Mouse (Mus musculus) cerebellum, adult 8-10 months (tissue): Measurements from ENCODE around the gene Pnmal2.

ENCODE experiments used
- DNase-seq: peaks from one replicate; pipeline ENCODE4 v3.0.0; 2022

Pnmal2 gene

GRCm38 (mm10) chr7:16988405-16988804, 43.9 kb downstream of the Pnmal2 start:
- DNase-seq, result no peak

- no peak for DNase-seq
Observed at GRCm38 (mm10) chr7:16990006-16990744, 45.7 kb downstream of the Pnmal2 start.

- DNase-seq, result no peak
Observed at GRCm38 (mm10) chr7:16991681-16992450, 47.4 kb downstream of the Pnmal2 start.

DNA sequence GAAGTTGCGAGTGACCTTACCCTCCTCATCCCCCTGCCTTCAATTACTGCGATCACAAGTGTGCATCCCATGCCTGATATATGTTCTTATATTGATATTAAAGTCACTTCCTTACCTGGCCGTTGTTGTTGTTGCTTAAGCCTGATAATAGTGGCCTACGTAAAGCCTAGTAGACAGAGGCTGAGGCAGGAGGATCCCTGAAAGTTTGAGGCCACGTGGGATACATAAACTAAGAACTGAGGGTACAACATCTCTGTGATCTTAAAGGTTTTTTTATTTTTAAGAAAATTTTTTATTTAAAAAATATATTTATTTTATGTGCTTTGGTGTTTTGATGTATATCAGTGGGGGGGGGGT, 47.9 kb downstream of the Pnmal2 start, which contains the start of gene Ccdc8:
Gene Ccdc8 (plus strand): TSS at position 258 of the 357 bp plus-strand sequence.
- DNase-seq, result no peak

- no peak for DNase-seq
Observed at GRCm38 (mm10) chr7:16993651-16994399, 49.3 kb downstream of the Pnmal2 start.

DNA sequence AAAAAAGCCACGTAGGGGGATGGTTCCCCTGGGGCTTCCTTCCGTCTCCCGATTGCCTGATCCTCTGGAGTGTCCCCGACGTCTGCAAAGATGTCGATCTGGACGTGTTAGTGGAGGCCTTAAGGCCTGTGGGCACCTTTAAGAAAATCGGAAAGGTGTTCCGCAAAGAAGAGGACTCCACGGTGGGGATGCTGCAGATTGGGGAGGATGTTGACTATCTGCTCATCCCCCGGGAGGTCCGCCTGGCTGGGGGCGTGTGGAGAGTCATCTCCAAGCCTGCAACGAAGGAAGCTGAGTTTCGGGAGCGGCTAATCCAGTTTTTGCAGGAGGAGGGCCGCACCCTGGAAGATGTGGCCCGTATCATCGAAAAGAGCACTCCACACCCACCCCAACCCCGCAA, 49.9 kb downstream of the Pnmal2 start:
- no peak for DNase-seq

GRCm38 (mm10) chr7:16995345-16995744, 50.9 kb downstream of the Pnmal2 start:
- no peak for DNase-seq
